Mouse (Mus musculus): Measurements from ENCODE around the gene Nhsl2.

- TF ChIP-seq CTCF (IDR thresholded peaks at IDR 0.05; ENCODE audit: insufficient read depth, low read length) (no peak), POLR2A (IDR thresholded peaks at IDR 0.05; ENCODE audit: borderline replicate concordance, extremely low read depth, low read depth, low read length) (no peak)
These were observed 204.2 kb downstream of the Nhsl2 start for GRCm38 (mm10) chrX:102053371-102053770.
